Mouse (Mus musculus) heart, embryonic 15.5 days (tissue): Measurements from ENCODE around the gene Surf4. TPM values are rescaled to one million over a fixed set of nuclear protein-coding genes. Genes with fewer than 3 reads are reported as not detected.

Experiments
- ATAC-seq: fragments of 200-750 bp; cut with Nextera tagmentation; replicated peaks from 2 replicates; pipeline ENCODE4 v1.8.0; 2017; ENCODE audit warnings: low read depth, moderate TSS enrichment; ENCODE audit not compliant: insufficient number of reproducible peaks, insufficient read depth, low FRiP score
- H3K27ac ChIP-seq: fragments of 300-500 bp; sonication (generic); 2 replicates; pipeline ENCODE4 v1.5.1; 2015; ENCODE audit warnings: mild to moderate bottlenecking, inconsistent platforms
- H3K27me3 ChIP-seq: fragments of 300-500 bp; sonication (generic); 2 replicates; pipeline ENCODE4 v1.6.1; 2015; ENCODE audit warnings: inconsistent platforms
- H3K36me3 ChIP-seq: fragments of 300-500 bp; sonication (generic); 2 replicates; pipeline ENCODE4 v1.6.1; 2015; ENCODE audit warnings: mild to moderate bottlenecking, inconsistent platforms
- H3K4me1 ChIP-seq: fragments of 300-500 bp; sonication (generic); replicated peaks from 2 replicates; pipeline ENCODE4 v1.6.1; 2015; ENCODE audit warnings: inconsistent platforms
- H3K4me2 ChIP-seq: fragments of 300-500 bp; sonication (generic); 2 replicates; pipeline ENCODE4 v1.6.1; 2015; ENCODE audit warnings: inconsistent platforms, mild to moderate bottlenecking, moderate library complexity
- H3K4me3 ChIP-seq: fragments of 300-500 bp; sonication (generic); 2 replicates; pipeline ENCODE4 v1.5.1; 2015; ENCODE audit warnings: mild to moderate bottlenecking, inconsistent platforms
- H3K9ac ChIP-seq: fragments of 300-500 bp; sonication (generic); 2 replicates; pipeline ENCODE4 v1.6.1; 2015; ENCODE audit warnings: mild to moderate bottlenecking, inconsistent platforms
- H3K9me3 ChIP-seq: fragments of 300-500 bp; sonication (generic); replicated peaks from 2 replicates; pipeline ENCODE4 v1.6.1; 2016; ENCODE audit warnings: inconsistent platforms
- WGBS: fragments of 180-500 bp; shearing (Covaris S2); methylation state at CpG from one replicate; pipeline ENCODE4 v1.1.7; 2015; ENCODE audit warnings: mixed read lengths; 5-methylcytosine and 5-hydroxymethylcytosine counted together
- polyA plus RNA-seq: library from polyadenylated mRNA; unstranded; fragments of >200 nt; fragmentation: Nextera tagmentation; extraction: Ambion mirVana; gene quantifications from 2 replicates; pipeline ENCODE4 v1.2.1, GENCODE M21; 2015

The Surf4 gene
- polyA plus RNA-seq, 1 experiment from 2014 or later: 157 TPM

DNA sequence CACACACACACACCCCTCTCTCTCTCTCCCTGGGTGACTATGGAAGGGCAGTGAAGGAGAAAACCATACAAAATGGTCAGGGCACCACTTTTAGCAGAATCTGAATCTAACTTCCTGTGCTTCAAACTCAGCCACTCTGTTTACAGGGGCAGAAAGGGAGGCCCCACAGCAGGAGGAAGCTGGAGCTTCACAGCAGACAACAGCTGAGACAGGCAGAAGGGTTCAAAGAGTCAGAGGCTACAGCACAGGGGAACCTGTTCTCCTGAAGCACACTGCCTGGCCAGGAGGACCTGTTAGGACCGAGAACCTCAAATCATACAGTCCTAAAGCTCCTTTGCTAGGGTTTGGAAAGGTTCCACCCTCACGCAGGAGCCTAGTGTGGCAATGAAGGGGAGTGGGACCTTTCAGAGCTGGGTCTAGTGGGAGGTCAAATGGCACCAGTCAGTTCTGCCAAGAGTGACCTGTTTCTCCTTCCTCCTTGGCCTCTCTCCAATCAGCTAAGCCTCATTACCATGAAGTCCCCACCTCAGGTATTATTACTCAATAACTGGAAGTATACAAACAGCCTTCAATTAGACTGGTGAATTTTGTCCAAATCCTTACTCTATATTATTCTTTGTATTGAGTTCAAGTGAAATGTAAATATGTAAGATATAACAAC, 21.1 kb upstream of the Surf4 start:
- Histone ChIP-seq H3K27me3 (no peaks in the 10 kb centered on the region), H3K4me1 (no peaks in the 10 kb centered on the region), H3K4me3 (no peak overlapping the region), H3K36me3 (peaks cover 79% of the 10 kb centered on the region), H3K27ac (no peak overlapping the region), H3K4me2 (no peak overlapping the region), H3K9me3 (no peaks in the 10 kb centered on the region), H3K9ac (no peak overlapping the region)
- WGBS: 90% methylated on average over 2 of the region's 2 CpGs
- no peak for ATAC-seq

DNA sequence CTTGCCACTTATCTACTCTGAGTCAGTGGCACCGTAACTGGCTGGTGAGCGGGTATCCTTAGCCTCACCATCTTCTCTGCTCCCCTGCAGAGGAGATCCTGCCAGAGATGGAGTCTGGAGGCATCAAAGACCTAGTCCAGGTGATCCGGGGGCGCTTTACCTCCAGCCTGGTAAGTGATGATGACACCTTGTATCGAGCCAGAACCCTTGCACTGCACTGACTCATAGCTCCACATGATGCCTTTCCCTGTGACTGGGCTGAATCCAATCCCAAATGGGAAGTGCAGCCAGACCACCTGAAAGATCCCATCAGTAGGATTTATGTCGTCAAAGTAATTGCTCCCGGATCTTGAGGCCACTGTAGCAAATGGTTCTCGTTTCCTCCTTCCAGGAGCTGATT, 19.1 kb upstream of the Surf4 start:
- 82% methylated on average over 8 of the region's 8 CpGs for WGBS
- no peaks in the 10 kb centered on the region for H3K4me1 ChIP-seq
- H3K36me3 ChIP-seq: peaks cover 65% of the 10 kb centered on the region

DNA sequence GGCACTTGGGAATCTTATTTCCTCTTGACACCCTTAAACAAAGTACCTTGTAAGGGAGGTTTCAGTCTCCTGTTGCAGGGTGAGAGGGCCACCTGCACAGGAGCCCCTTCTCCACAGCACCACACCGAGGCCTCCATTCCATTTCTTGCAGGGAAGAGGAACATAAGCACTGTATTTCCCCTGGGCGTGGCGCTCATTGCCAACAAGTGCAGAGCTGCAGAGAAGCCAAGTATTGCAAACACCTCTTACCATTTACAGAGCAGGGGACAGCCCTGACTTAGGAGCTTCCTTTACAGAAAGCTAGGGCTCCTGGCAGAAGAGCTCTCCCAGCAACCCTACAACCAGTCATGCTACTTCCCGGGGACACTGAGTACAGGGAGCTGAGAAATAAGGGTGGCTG, 18.5 kb upstream of the Surf4 start:
- no peak overlapping the region for H3K4me2 ChIP-seq
- no peak overlapping the region for H3K9ac ChIP-seq
- H3K4me3 ChIP-seq: no peak overlapping the region
- H3K36me3 ChIP-seq: peaks cover 58% of the 10 kb centered on the region
- H3K27ac ChIP-seq: no peak overlapping the region
- WGBS: 92% methylated on average over 4 of the region's 4 CpGs
- H3K9me3 ChIP-seq: no peaks in the 10 kb centered on the region
- H3K27me3 ChIP-seq: no peaks in the 10 kb centered on the region
- no peaks in the 10 kb centered on the region for H3K4me1 ChIP-seq
- ATAC-seq: no peak

More for the DNA sequence above, 19.1 kb upstream of the Surf4 start:
- Histone ChIP-seq H3K4me3 (no peak overlapping the region), H3K27ac (no peak overlapping the region), H3K9me3 (no peaks in the 10 kb centered on the region), H3K27me3 (no peaks in the 10 kb centered on the region), H3K9ac (no peak overlapping the region), H3K4me2 (no peak overlapping the region)
- no peak for ATAC-seq

DNA sequence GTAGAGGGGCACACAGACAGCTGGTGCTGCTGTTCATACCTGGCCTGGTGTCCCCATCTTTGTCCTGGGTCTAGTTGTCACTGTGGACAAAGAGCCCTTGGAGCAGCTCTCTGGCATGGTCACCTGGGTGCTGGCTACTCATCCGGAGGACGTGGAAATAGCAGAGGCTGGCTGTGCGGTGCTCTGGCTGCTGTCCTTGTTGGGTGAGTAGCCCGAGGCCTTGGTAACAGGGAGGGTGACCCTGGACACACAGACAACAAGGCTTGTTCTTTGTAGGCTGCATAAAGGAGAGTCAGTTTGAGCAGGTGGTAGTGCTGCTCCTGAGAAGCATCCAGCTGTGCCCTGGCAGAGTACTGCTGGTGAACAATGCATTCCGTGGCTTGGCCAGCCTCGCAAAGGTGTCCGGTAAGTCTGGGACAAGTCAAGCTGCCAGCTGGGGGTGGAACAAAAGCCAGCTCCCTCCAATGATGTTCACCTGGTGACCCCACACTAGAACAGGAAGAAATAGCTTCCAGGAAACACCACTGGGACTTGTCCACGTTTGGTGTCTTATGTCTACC, 17.7 kb upstream of the Surf4 start:
- Histone ChIP-seq H3K36me3 (peaks cover 51% of the 10 kb centered on the region), H3K4me1 (no peaks in the 10 kb centered on the region), H3K9ac (no peak overlapping the region), H3K4me2 (no peak overlapping the region), H3K4me3 (no peak overlapping the region), H3K27ac (no peak overlapping the region), H3K27me3 (no peaks in the 10 kb centered on the region), H3K9me3 (no peaks in the 10 kb centered on the region)
- no peak for ATAC-seq
- 88% methylated on average over 8 of the region's 8 CpGs for WGBS

DNA sequence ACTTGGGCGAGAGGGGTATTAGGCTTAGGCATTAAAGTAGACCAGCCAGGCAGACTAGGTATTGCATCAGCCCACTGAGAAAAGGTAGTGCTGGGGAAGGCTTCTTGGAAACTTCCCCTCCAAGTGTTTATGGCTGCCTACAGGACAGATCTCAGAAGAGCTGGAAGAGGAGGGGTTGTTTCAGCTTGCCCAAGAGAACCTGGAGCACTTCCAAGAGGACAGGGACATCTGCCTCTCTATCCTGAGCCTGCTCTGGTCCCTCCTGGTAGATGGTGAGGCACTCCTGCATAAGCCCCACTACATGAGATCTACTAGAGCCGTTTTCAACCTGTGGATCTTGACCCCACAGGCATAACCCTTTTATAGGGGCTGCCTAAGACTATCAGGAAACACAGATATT, 16.7 kb upstream of the Surf4 start:
- Histone ChIP-seq H3K9me3 (no peaks in the 10 kb centered on the region), H3K4me1 (no peaks in the 10 kb centered on the region), H3K9ac (no peak overlapping the region), H3K4me2 (no peak overlapping the region), H3K27me3 (no peaks in the 10 kb centered on the region), H3K36me3 (peaks cover 41% of the 10 kb centered on the region), H3K4me3 (no peak overlapping the region), H3K27ac (no peak overlapping the region)
- ATAC-seq: no peak
- 84% methylated on average over 2 of the region's 2 CpGs for WGBS

DNA sequence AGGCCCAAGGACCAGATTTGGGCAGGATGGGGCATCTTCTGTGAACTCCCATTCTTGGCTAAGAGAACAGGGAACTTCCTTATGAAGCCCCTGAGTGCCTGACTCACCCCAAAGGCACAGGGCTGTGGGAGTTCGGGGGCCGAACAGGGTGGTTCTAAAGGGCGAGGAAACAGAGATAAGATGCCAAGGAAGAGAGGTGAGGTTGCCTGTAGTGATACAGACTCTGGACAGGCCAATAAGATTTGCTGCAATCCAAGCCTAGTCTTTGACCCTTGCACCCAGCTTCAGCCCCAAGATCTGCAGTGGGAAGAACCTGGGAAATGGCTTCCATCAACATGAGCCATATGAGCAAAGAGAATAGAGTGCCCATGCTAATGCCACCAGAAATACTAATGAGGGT, 9.5 kb upstream of the Surf4 start:
- no peak for ATAC-seq
- Histone ChIP-seq H3K36me3 (no peaks in the 10 kb centered on the region), H3K27me3 (no peaks in the 10 kb centered on the region), H3K9me3 (no peaks in the 10 kb centered on the region), H3K9ac (no peak overlapping the region), H3K4me1 (no peaks in the 10 kb centered on the region), H3K27ac (no peak overlapping the region), H3K4me3 (no peak overlapping the region), H3K4me2 (no peak overlapping the region)
- WGBS: 83% methylated on average over 3 of the region's 3 CpGs

DNA sequence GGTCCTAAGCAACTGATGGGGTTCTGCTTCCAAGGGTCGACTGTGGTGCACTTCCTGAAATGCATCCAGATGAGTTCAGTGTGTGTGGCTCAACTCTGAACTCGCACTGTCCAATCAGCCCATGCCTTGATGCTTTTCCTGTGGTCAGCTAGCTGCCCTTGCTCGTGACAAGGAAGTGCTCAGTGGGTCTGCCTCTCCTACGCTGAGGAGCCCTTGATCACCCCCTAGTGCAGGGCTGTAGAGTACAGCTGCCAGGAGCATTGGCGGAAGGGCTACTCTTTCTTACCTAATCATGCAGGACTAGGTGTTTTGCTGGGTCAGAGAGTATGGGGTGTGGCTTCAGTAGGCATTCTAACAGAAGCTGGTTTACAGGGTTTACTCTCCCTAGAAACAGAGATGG, 7.8 kb upstream of the Surf4 start:
- ATAC-seq: no peak
- no peak overlapping the region for H3K4me3 ChIP-seq
- H3K9me3 ChIP-seq: no peaks in the 10 kb centered on the region
- 40% methylated on average over 5 of the region's 5 CpGs for WGBS
- H3K36me3 ChIP-seq: no peaks in the 10 kb centered on the region
- H3K9ac ChIP-seq: no peak overlapping the region
- no peak overlapping the region for H3K27ac ChIP-seq
- no peaks in the 10 kb centered on the region for H3K27me3 ChIP-seq
- H3K4me1 ChIP-seq: no peaks in the 10 kb centered on the region
- H3K4me2 ChIP-seq: no peak overlapping the region

DNA sequence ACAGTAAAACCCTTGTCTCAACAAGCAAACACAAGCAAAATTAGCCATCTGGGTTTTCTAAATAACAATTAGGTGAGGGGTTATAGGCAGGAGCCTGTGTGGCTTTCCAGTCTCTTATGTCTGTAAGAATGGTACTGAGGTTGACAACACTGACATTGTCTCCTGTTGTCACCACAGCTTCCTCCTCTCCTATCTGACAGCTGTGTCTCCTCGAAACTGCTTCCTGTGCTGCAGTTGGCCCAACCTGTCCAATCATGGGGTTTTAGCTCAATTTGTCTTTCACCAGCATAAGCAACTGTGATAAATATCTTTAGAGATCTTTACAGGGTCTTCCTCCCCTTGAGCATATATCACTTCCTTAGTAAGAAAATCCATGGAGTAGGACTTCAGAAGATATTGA, 2.7 kb upstream of the Surf4 start:
- ATAC-seq: no peak
- H3K36me3 ChIP-seq: no peaks in the 10 kb centered on the region
- H3K27ac ChIP-seq: no peak overlapping the region
- no peak overlapping the region for H3K9ac ChIP-seq
- H3K4me3 ChIP-seq: no peak overlapping the region
- H3K27me3 ChIP-seq: no peaks in the 10 kb centered on the region
- H3K4me2 ChIP-seq: no peak overlapping the region
- WGBS: 50% methylated on average over 1 of the region's 1 CpGs
- peaks cover 14% of the 10 kb centered on the region for H3K4me1 ChIP-seq
- H3K9me3 ChIP-seq: no peaks in the 10 kb centered on the region

DNA sequence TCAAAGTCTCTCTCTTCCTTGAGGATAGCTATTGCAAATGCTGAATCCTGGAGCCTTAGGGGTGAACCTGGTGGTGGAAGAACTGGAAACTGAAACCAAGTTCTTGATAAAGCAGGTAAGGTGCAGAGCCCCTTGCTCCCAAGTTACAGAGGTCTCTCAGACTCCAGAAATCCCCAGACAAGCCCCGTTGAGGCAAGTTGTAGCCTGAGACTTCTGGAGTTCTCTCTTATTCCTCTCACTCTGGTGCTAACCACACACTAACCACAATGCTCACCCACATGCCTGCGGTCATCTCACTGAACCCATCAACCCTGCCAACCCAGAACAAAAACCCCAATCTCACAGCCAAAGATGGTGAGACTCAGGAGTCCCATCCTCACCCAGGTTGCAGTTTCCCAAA, 1.6 kb upstream of the Surf4 start:
- no peaks in the 10 kb centered on the region for H3K9me3 ChIP-seq
- ATAC-seq: no peak
- no peaks in the 10 kb centered on the region for H3K27me3 ChIP-seq
- WGBS: 78% methylated on average over 2 of the region's 2 CpGs
- no peak overlapping the region for H3K4me2 ChIP-seq
- H3K9ac ChIP-seq: no peak overlapping the region
- no peak overlapping the region for H3K27ac ChIP-seq
- no peak overlapping the region for H3K4me3 ChIP-seq
- no peaks in the 10 kb centered on the region; the same call in 1 of the 2 replicates for H3K36me3 ChIP-seq
- H3K4me1 ChIP-seq: peaks cover 25% of the 10 kb centered on the region

DNA sequence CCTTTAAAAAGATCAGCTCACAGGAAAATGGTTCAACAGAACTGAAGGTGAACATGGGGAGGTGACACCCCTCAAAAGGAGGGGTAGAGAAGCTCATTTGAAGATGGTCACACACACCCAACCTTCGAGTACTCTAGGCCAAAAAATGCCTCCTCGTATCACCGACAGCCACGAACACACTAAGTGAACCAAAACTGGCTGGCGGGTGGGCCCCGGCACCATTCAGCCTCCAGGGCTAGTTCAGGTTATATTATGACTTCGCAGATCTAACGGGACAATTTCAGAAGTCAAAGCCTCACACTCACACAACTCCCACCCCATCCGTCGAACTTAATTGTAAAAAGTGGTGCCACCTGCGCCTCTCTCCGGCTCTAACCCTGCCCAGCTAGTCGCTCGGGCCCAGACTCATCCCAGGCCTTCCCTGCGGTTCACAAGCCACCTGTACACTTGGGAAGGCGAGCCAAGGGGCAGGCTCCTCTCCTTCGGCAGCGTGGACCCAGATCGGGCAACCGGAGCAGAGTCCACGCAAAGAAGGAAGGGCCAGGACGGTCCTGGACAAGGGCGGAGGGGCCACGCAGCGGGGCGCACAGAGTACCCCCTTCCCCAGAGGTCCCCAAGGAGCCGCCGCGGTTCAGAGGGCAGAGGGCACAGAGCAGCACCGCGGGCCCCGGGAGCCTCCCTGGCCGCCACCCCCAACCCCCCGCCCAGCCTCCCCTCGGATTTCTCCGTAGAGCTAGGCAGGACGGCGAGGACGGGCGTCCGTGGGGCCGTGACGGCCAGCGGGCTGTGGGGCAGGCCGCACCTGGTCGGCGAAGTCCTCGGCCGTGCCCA, 1.0 kb downstream of the Surf4 start:
- Histone ChIP-seq H3K36me3 (peaks cover 17% of the 10 kb centered on the region), H3K27me3 (no peaks in the 10 kb centered on the region), H3K9me3 (no peaks in the 10 kb centered on the region), H3K4me1 (peaks cover 46% of the 10 kb centered on the region), H3K4me2 (peak overlapping the region; percentile 69), H3K4me3 (peak overlapping the region; percentile 97), H3K27ac (peak overlapping the region; percentile 94), H3K9ac (peak overlapping the region; percentile 98)
- WGBS: 1% methylated on average over 48 of the region's 49 CpGs
- peak; percentile 55 for ATAC-seq

DNA sequence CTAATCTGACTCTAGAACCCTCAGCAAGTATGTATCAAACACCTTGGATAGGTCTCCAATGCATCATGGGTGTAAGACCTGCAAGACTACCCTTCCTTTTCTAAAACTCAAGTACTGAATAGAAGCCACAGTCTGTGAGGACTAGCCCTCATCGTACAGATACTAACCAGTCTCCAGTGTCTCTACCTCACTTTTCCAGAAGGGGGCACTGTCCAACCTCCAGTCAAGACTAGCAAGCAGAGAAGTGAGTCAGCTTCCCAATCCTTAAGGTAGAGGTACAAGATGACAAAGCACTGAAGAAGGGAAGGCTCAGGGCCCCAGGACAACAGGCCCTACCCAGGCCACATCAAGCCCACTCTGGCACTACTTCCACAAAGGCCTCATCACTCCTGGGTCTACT, 3.3 kb downstream of the Surf4 start:
- no peak for ATAC-seq
- 19% methylated on average over 1 of the region's 1 CpGs for WGBS
- H3K4me3 ChIP-seq: no peak overlapping the region
- H3K27ac ChIP-seq: no peak overlapping the region
- H3K27me3 ChIP-seq: no peaks in the 10 kb centered on the region
- no peak overlapping the region for H3K9ac ChIP-seq
- peaks cover 46% of the 10 kb centered on the region for H3K4me1 ChIP-seq
- H3K9me3 ChIP-seq: no peaks in the 10 kb centered on the region
- no peak overlapping the region for H3K4me2 ChIP-seq
- H3K36me3 ChIP-seq: peaks cover 32% of the 10 kb centered on the region
